12 mouse cellular contexts compared by ENCODE assay signal in the genomic region with DNA sequence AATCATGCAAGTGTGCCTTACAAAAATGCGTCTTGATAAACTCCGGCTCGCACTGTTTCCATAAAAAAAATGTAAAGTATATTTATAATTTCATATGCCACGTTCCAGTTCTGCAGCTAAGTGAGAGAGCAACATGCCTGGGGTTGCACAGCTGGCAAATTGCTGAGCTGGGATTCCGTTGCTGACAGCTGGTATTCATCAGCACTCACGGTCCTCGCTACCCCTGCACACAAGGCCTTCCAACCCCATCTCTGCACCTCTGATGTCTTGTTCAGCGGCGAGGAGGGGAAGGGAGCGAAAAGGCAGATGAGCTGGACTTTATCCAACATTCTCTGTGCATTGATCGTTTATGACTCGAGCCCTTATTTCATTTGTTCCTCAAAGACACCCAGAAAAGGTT.
DNase-seq lines count a peak whose midpoint lies in the region; ATAC-seq and TF ChIP-seq lines count a peak whose summit lies in the region.
"Had no signal": no experiment of that assay in that cellular context is flagged by ENCODE, and none has a peak within 500 bp of the region (broad histone marks: within the 10 kb centered on the region; RNA-seq: fewer than 3 reads in every experiment).

No protein-coding gene starts in this region.

- H3K27ac ChIP-seq in embryonic facial prominence, embryonic 14.5 days (replicated peaks; ENCODE audit: low read depth, low read length) = peak overlapping the region; percentile 28; the same call in 1 of the 2 replicates
- no peak overlapping the region for H3K27ac ChIP-seq in lung, postnatal 0 days (ENCODE audit: low read length)
- H3K27ac ChIP-seq: neural tube, embryonic 13.5 days had no signal

- no peak overlapping the region for H3K4me3 ChIP-seq in embryonic facial prominence, embryonic 14.5 days (ENCODE audit: low read depth, low read length)
- no peak overlapping the region for H3K4me3 ChIP-seq in lung, postnatal 0 days (ENCODE audit: low read depth, low read length)
- H3K4me3 ChIP-seq: erythroblast, embryonic 14.5 days; neural tube, embryonic 13.5 days had no signal

- no peaks in the 10 kb centered on the region for H3K36me3 ChIP-seq in embryonic facial prominence, embryonic 14.5 days (ENCODE audit: control insufficient read depth, insufficient read depth, low read length)
- no peaks in the 10 kb centered on the region for H3K36me3 ChIP-seq in lung, postnatal 0 days (ENCODE audit: insufficient read depth, low read length)
- H3K36me3 ChIP-seq: neural tube, embryonic 13.5 days had no signal

- peak; percentile 76 for ATAC-seq in embryonic facial prominence, embryonic 14.5 days (ENCODE audit: low read depth)
- peak; percentile 62 for ATAC-seq in lung, postnatal 0 days
- no peak for ATAC-seq in monocyte, adult 5-6 weeks (replicated peaks; ENCODE audit: insufficient number of reproducible peaks, low FRiP score, low TSS enrichment, poor library complexity, severe bottlenecking)

- H3K4me1 ChIP-seq in embryonic facial prominence, embryonic 14.5 days (ENCODE audit: control insufficient read depth, insufficient read depth, low read length) = no peaks in the 10 kb centered on the region
- H3K4me1 ChIP-seq in lung, postnatal 0 days (ENCODE audit: insufficient read depth, low read depth, low read length) = no peaks in the 10 kb centered on the region
- H3K4me1 ChIP-seq: neural tube, embryonic 13.5 days had no signal

- TF ChIP-seq EP300 in lung, postnatal 0 days (IDR thresholded peaks at IDR 0.05) = no peak

- peak; percentile 34 for DNase-seq in kidney, postnatal 10 days
- DNase-seq in kidney, adult 18-20 months = no peak
- DNase-seq in embryo, embryonic 10.5 days (ENCODE audit: low spot score) = peak; percentile 32
- peak; percentile 90 for DNase-seq in embryonic facial prominence, embryonic 14.5 days (ENCODE audit: low spot score)
- peak; percentile 51 for DNase-seq in lung, postnatal 0 days (ENCODE audit: low spot score)
- no peak for DNase-seq in layer of hippocampus, postnatal 14 days (ENCODE audit: low spot score in 2 of 2)
- DNase-seq in retina, postnatal 1 day = no peak
- DNase-seq: cerebellum, adult 11 months; gastrocnemius, postnatal 25 days had no signal

- H3K9me3 ChIP-seq in embryonic facial prominence, embryonic 14.5 days (ENCODE audit: control insufficient read depth, low read length) = no peaks in the 10 kb centered on the region; the same call in 1 of the 2 replicates
- H3K9me3 ChIP-seq in lung, postnatal 0 days (ENCODE audit: low read length) = no peaks in the 10 kb centered on the region
- H3K9me3 ChIP-seq: neural tube, embryonic 13.5 days had no signal

- no peaks in the 10 kb centered on the region for H3K27me3 ChIP-seq in embryonic facial prominence, embryonic 14.5 days (replicated peaks; ENCODE audit: control insufficient read depth, insufficient read depth, low read length)
- no peaks in the 10 kb centered on the region for H3K27me3 ChIP-seq in lung, postnatal 0 days (replicated peaks; ENCODE audit: insufficient read depth, low read length)
- H3K27me3 ChIP-seq: neural tube, embryonic 13.5 days had no signal

- H3K9ac ChIP-seq in embryonic facial prominence, embryonic 14.5 days (ENCODE audit: low read depth, low read length) = no peak overlapping the region
- no peak overlapping the region for H3K9ac ChIP-seq in lung, postnatal 0 days (replicated peaks; ENCODE audit: low read depth)
- H3K9ac ChIP-seq: neural tube, embryonic 13.5 days had no signal

- WGBS in embryonic facial prominence, embryonic 14.5 days = 20% methylated on average over 12 of the region's 12 CpGs
- 52% methylated on average over 12 of the region's 12 CpGs for WGBS in lung, postnatal 0 days

- H3K4me2 ChIP-seq in embryonic facial prominence, embryonic 14.5 days (ENCODE audit: low read depth, low read length) = peak overlapping the region; percentile 32; the same call in 1 of the 2 replicates
- H3K4me2 ChIP-seq in lung, postnatal 0 days (replicated peaks; ENCODE audit: low read depth, low read length) = no peak overlapping the region
- H3K4me2 ChIP-seq: neural tube, embryonic 13.5 days had no signal

- no peak for TF ChIP-seq CTCF in lung, postnatal 0 days (IDR thresholded peaks at IDR 0.05)

Comparison
In these comparisons a context has a peak if more than half of its experiments do, and no peak if none do; other contexts are left out.
1. DNase-seq: peak in kidney, postnatal 10 days (single experiment), embryo, embryonic 10.5 days (single experiment), embryonic facial prominence, embryonic 14.5 days (single experiment) and lung, postnatal 0 days (single experiment); none in kidney, adult 18-20 months (single experiment), layer of hippocampus, postnatal 14 days (0 of 2) and retina, postnatal 1 day (single experiment).